Mouse (Mus musculus): ENCODE results near the gene Rpl23.

DNA sequence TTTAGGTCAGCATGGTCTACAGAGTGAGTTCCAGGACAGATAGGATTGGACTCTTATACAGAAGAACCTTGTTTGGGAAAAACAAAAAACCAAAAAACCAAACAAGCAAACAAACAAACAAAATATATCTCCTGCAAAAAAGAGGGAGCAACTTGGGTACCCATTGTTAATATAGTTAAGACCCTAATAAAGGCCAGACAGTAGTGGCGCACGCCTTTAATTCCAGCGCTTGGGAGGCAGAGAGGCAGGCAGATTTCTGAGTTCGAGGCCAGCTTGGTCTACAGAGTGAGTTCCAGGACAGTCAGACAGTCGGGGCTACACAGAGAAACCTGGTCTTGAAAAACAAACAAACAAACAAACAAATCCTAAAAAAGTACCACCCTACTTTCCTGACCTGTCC is 7.5 kb upstream of the Rpl23 start:
- no peak for TF ChIP-seq CTCF (IDR thresholded peaks at IDR 0.05; ENCODE audit: low read depth)
- TF ChIP-seq EP300 (IDR thresholded peaks at IDR 0.05; ENCODE audit: low read depth), result no peak

All from liver, embryonic 14.5 days (tissue).